Mouse (Mus musculus): ENCODE measurements around the gene Skiv2l.
"Not testable (repeated sequence)": the region's sequence is repeated elsewhere in the genome, so short reads cannot be mapped to it uniquely, and the experiment has no call there.

Skiv2l gene

GRCm38 (mm10) chr17:34874321-34874720 lies 24.3 kb upstream of the Skiv2l start:
- no peak for DNase-seq (ENCODE audit: low spot score)

- no peak for DNase-seq (ENCODE audit: low spot score)
These were observed 16.0 kb upstream of the Skiv2l start for GRCm38 (mm10) chr17:34865981-34866380.

GRCm38 (mm10) chr17:34862416-34863081 lies 12.5 kb upstream of the Skiv2l start, which contains the start of gene Cfb:
Gene Cfb, minus strand, starts transcription at chr17:34862518.
- DNase-seq (ENCODE audit: low spot score): no peak

- peak; percentile 17 for DNase-seq (ENCODE audit: low spot score)
These were observed 11.8 kb upstream of the Skiv2l start for GRCm38 (mm10) chr17:34861704-34862415.

- DNase-seq (ENCODE audit: low spot score): no peak
These were observed 10.5 kb upstream of the Skiv2l start for GRCm38 (mm10) chr17:34860514-34860913.

GRCm38 (mm10) chr17:34858670-34859069 lies 8.7 kb upstream of the Skiv2l start:
- no peak for DNase-seq (ENCODE audit: low spot score)

GRCm38 (mm10) chr17:34855825-34856224 lies 5.8 kb upstream of the Skiv2l start:
- peak; percentile 52 for DNase-seq (ENCODE audit: low spot score)

GRCm38 (mm10) chr17:34854761-34855160 lies 4.8 kb upstream of the Skiv2l start:
- no peak for DNase-seq (ENCODE audit: low spot score)

GRCm38 (mm10) chr17:34853511-34853910 lies 3.5 kb upstream of the Skiv2l start:
- DNase-seq (ENCODE audit: low spot score): no peak

- DNase-seq (ENCODE audit: low spot score): no peak
These were observed 611 bp upstream of the Skiv2l start for GRCm38 (mm10) chr17:34850517-34851125.

- DNase-seq (ENCODE audit: low spot score): no peak
These were observed 2.4 kb downstream of the Skiv2l start for GRCm38 (mm10) chr17:34847615-34848014.

- no peak for DNase-seq (ENCODE audit: low spot score)
These were observed 2.8 kb downstream of the Skiv2l start for GRCm38 (mm10) chr17:34847192-34847591.

GRCm38 (mm10) chr17:34844884-34845283 lies 5.1 kb downstream of the Skiv2l start:
- no peak for DNase-seq (ENCODE audit: low spot score)

GRCm38 (mm10) chr17:34840736-34841307 lies 9.2 kb downstream of the Skiv2l start:
- no peak for DNase-seq (ENCODE audit: low spot score)

- DNase-seq (ENCODE audit: low spot score): no peak
These were observed 11.2 kb downstream of the Skiv2l start for GRCm38 (mm10) chr17:34838785-34839184.

- no peak for DNase-seq (ENCODE audit: low spot score)
These were observed 12.3 kb downstream of the Skiv2l start for GRCm38 (mm10) chr17:34837464-34838324.

GRCm38 (mm10) chr17:34836856-34837221 lies 13.2 kb downstream of the Skiv2l start, which contains the start of the genes Stk19 and Dxo:
Gene Stk19, minus strand, starts transcription at chr17:34836945.
Gene Dxo, plus strand, starts transcription at chr17:34837019.
- DNase-seq (ENCODE audit: low spot score): peak; percentile 93

- DNase-seq (ENCODE audit: low spot score): no peak
These were observed 13.7 kb downstream of the Skiv2l start for GRCm38 (mm10) chr17:34836155-34836855.

GRCm38 (mm10) chr17:34830776-34831175 lies 19.2 kb downstream of the Skiv2l start:
- DNase-seq (ENCODE audit: low spot score): not testable (repeated sequence)

- no peak for DNase-seq (ENCODE audit: low spot score)
These were observed 35.1 kb downstream of the Skiv2l start for GRCm38 (mm10) chr17:34814818-34815370.

- peak; percentile 32 for DNase-seq (ENCODE audit: low spot score)
These were observed 36.3 kb downstream of the Skiv2l start for GRCm38 (mm10) chr17:34813747-34814146.

Data from urinary bladder, postnatal 25 days (tissue).